ENCODE assay signal across 8 mouse cellular contexts in genomic region chr9:64811538-64812474, GRCm38 (mm10). TPM values are rescaled to one million over a fixed set of nuclear protein-coding genes. Genes with fewer than 3 reads are reported as not detected.
A peak's percentile ranks its signal among the peaks of the same experiment; 100 is the strongest.
DNase-seq lines count a peak whose midpoint lies in the region; ATAC-seq lines count a peak whose summit lies in the region.

No protein-coding gene starts in this region.

- peak; percentile 75 for ATAC-seq in intestine, embryonic 14.5 days (replicated peaks; ENCODE audit: low FRiP score, low TSS enrichment, low read depth)
- peak; percentile 91 for ATAC-seq in midbrain, embryonic 11.5 days (ENCODE audit: low FRiP score)

- WGBS in heart, embryonic 10.5 days: 1% methylated on average over 59 of the region's 59 CpGs
- under 1% methylated on average over 59 of the region's 59 CpGs for WGBS in intestine, embryonic 14.5 days
- under 1% methylated on average over 56 of the region's 59 CpGs for WGBS in midbrain, embryonic 11.5 days

- no peaks in the 10 kb centered on the region for H3K9me3 ChIP-seq in heart, embryonic 10.5 days
- H3K9me3 ChIP-seq in intestine, embryonic 14.5 days (ENCODE audit: control insufficient read depth, low read length): no peaks in the 10 kb centered on the region
- H3K9me3 ChIP-seq in midbrain, embryonic 11.5 days (ENCODE audit: control insufficient read depth, low read length): no peaks in the 10 kb centered on the region

- peak overlapping the region; percentile 95 for H3K4me3 ChIP-seq in heart, embryonic 10.5 days
- peak overlapping the region; percentile 80 for H3K4me3 ChIP-seq in intestine, embryonic 14.5 days (ENCODE audit: low read depth, low read length)
- H3K4me3 ChIP-seq in midbrain, embryonic 11.5 days (ENCODE audit: low read depth, low read length): peak overlapping the region; percentile 58

- H3K4me2 ChIP-seq in intestine, embryonic 14.5 days (ENCODE audit: low read length): peak overlapping the region; percentile 74
- peak overlapping the region; percentile 62 for H3K4me2 ChIP-seq in midbrain, embryonic 11.5 days

- peak; percentile 81 for DNase-seq in heart, embryonic 10.5 days (ENCODE audit: low spot score)
- DNase-seq in heart, adult 11 months: no peak
- peak; percentile 67 for DNase-seq in cerebellum, adult 11-12 months
- peak; percentile 36 for DNase-seq in forelimb bud, embryonic 11.5 days (ENCODE audit: low read depth, low spot score)
- peak; percentile 57 for DNase-seq in intestine, embryonic 14.5 days (ENCODE audit: low spot score)
- DNase-seq in left cerebral cortex, postnatal 25 days (ENCODE audit: low spot score in 2 of 2): peak; percentile 47 to 50
- peak; percentile 95 for DNase-seq in midbrain, embryonic 11.5 days (ENCODE audit: low spot score, missing footprints)
- peak; percentile 57 for DNase-seq in splenic B cell, adult 2 months (ENCODE audit: low read depth, low spot score)

- peaks cover 8% of the 10 kb centered on the region; the same call in 1 of the 2 replicates for H3K4me1 ChIP-seq in heart, embryonic 10.5 days
- H3K4me1 ChIP-seq in intestine, embryonic 14.5 days (replicated peaks; ENCODE audit: control insufficient read depth, insufficient read depth, low read length): 0 out of 2 replicates have a peak, but pooled peaks cover 2% of the 10 kb centered on the region
- peaks cover 5% of the 10 kb centered on the region; the same call in 1 of the 2 replicates for H3K4me1 ChIP-seq in midbrain, embryonic 11.5 days (ENCODE audit: control insufficient read depth, insufficient read depth, low read length)

- H3K9ac ChIP-seq in intestine, embryonic 14.5 days (ENCODE audit: low read length): peak overlapping the region; percentile 60
- peak overlapping the region; percentile 70 for H3K9ac ChIP-seq in midbrain, embryonic 11.5 days (ENCODE audit: low read length)

- H3K36me3 ChIP-seq in heart, embryonic 10.5 days: no peaks in the 10 kb centered on the region
- no peaks in the 10 kb centered on the region for H3K36me3 ChIP-seq in intestine, embryonic 14.5 days (ENCODE audit: control insufficient read depth, insufficient read depth, low read length)
- H3K36me3 ChIP-seq in midbrain, embryonic 11.5 days (ENCODE audit: control insufficient read depth, insufficient read depth, low read length): no peaks in the 10 kb centered on the region
- no peaks in the 10 kb centered on the region for H3K36me3 ChIP-seq in splenic B cell, adult 2 months (ENCODE audit: control insufficient read depth, insufficient read depth, low read length, poor library complexity, severe bottlenecking)

- intact Hi-C loops in left cerebral cortex, postnatal 25 days (cut with DNase I): loop anchor here (2.0 kb wide), 2 partner anchors 23 to 75 kb away; partner anchors contain the start of gene Rab11a

- H3K27ac ChIP-seq in heart, embryonic 10.5 days: peak overlapping the region; percentile 93
- peak overlapping the region; percentile 87 for H3K27ac ChIP-seq in intestine, embryonic 14.5 days (ENCODE audit: low read depth)
- H3K27ac ChIP-seq in midbrain, embryonic 11.5 days (ENCODE audit: low read depth, low read length): peak overlapping the region; percentile 80

- H3K27me3 ChIP-seq in heart, embryonic 10.5 days (ENCODE audit: insufficient read depth, poor library complexity, severe bottlenecking): no peaks in the 10 kb centered on the region
- H3K27me3 ChIP-seq in intestine, embryonic 14.5 days (replicated peaks; ENCODE audit: control insufficient read depth, insufficient read depth, low read length): no peaks in the 10 kb centered on the region
- H3K27me3 ChIP-seq in midbrain, embryonic 11.5 days (ENCODE audit: control insufficient read depth, insufficient read depth, low read length): no peaks in the 10 kb centered on the region
- H3K27me3 ChIP-seq in splenic B cell, adult 2 months (ENCODE audit: control insufficient read depth, insufficient read depth, low read length, poor library complexity, severe bottlenecking): no peaks in the 10 kb centered on the region

RNA-seq across cellular contexts. Expression of gene Dennd4a, which starts 0.7 kb away (rescaled TPM):
- polyA plus RNA-seq in heart, embryonic 10.5 days (2016; fragmentation: Nextera tagmentation; extraction: Ambion mirVana): 7.3 and 7.8 TPM in 2 replicates
- 6.4 and 7.8 TPM in 2 replicates for polyA plus RNA-seq in intestine, embryonic 14.5 days (2014; fragmentation: Nextera tagmentation; extraction: Ambion mirVana)
- total RNA-seq in left cerebral cortex, postnatal 25 days (2021): 10 to 100 TPM; 56.4 to 64.7 TPM
- 8.4 and 8.9 TPM in 2 replicates for polyA plus RNA-seq in midbrain, embryonic 11.5 days (2014; fragmentation: Nextera tagmentation; extraction: Ambion mirVana)
